Mouse (Mus musculus) hindbrain, embryonic 13.5 days (tissue): ENCODE results near the gene Myog. TPM values are rescaled to one million over a fixed set of nuclear protein-coding genes. Genes with fewer than 3 reads are reported as not detected.

Source experiments
- ATAC-seq: fragments of 200-750 bp; cut with Nextera tagmentation; 2 replicates; pipeline ENCODE4 v1.8.0; 2017; ENCODE audit warnings: moderate TSS enrichment; ENCODE audit not compliant: low FRiP score
- H3K27ac ChIP-seq: fragments of 300-500 bp; sonication (generic); 2 replicates; pipeline ENCODE4 v1.5.1; 2015; ENCODE audit warnings: inconsistent platforms, mild to moderate bottlenecking, moderate library complexity
- H3K27me3 ChIP-seq: fragments of 300-500 bp; sonication (generic); 2 replicates; pipeline ENCODE4 v1.6.1; 2015; ENCODE audit warnings: mild to moderate bottlenecking, inconsistent platforms
- H3K36me3 ChIP-seq: fragments of 300-500 bp; sonication (generic); 2 replicates; pipeline ENCODE4 v1.6.1; 2015; ENCODE audit warnings: mild to moderate bottlenecking, inconsistent platforms
- H3K4me1 ChIP-seq: fragments of 300-500 bp; sonication (generic); replicated peaks from 2 replicates; pipeline ENCODE4 v1.6.1; 2015; ENCODE audit warnings: inconsistent platforms
- H3K4me2 ChIP-seq: fragments of 300-500 bp; sonication (generic); 2 replicates; pipeline ENCODE4 v1.6.1; 2015; ENCODE audit warnings: inconsistent platforms, mild to moderate bottlenecking, moderate library complexity
- H3K4me3 ChIP-seq: fragments of 300-500 bp; sonication (generic); 2 replicates; pipeline ENCODE4 v1.5.1; 2015; ENCODE audit warnings: mild to moderate bottlenecking, inconsistent platforms
- H3K9ac ChIP-seq: fragments of 300-500 bp; sonication (generic); 2 replicates; pipeline ENCODE4 v1.6.1; 2015; ENCODE audit warnings: mild to moderate bottlenecking, inconsistent platforms
- H3K9me3 ChIP-seq: fragments of 300-500 bp; sonication (generic); 2 replicates; pipeline ENCODE4 v1.6.1; 2016; ENCODE audit warnings: inconsistent platforms
- WGBS: fragments of 180-500 bp; shearing (Covaris S2); methylation state at CpG from one replicate; pipeline ENCODE4 v1.1.7; 2015; 5-methylcytosine and 5-hydroxymethylcytosine counted together
- polyA plus RNA-seq: library from polyadenylated mRNA; unstranded; fragments of >200 nt; fragmentation: Nextera tagmentation; extraction: Ambion mirVana; gene quantifications from 2 replicates; pipeline ENCODE4 v1.2.1, GENCODE M21; 2015

The Myog gene
- polyA plus RNA-seq, 1 experiment from 2014 or later = 3.6 TPM

- 65% methylated on average over 5 of the region's 5 CpGs for WGBS
- no peaks in the 10 kb centered on the region for H3K36me3 ChIP-seq
These were observed 1.1 kb downstream of the Myog start for GRCm38 (mm10) chr1:134290909-134291308.

GRCm38 (mm10) chr1:134291555-134291954 is 1.8 kb downstream of the Myog start:
- Histone ChIP-seq H3K9me3 (no peaks in the 10 kb centered on the region), H3K4me3 (no peak overlapping the region), H3K9ac (no peak overlapping the region), H3K27ac (no peak overlapping the region), H3K27me3 (no peaks in the 10 kb centered on the region), H3K4me2 (no peak overlapping the region), H3K4me1 (peaks cover 24% of the 10 kb centered on the region), H3K36me3 (no peaks in the 10 kb centered on the region)
- no peak for ATAC-seq
- 74% methylated on average over 8 of the region's 8 CpGs for WGBS

More at GRCm38 (mm10) chr1:134290909-134291308, 1.1 kb downstream of the Myog start:
- H3K9me3 ChIP-seq = no peaks in the 10 kb centered on the region
- H3K4me3 ChIP-seq = no peak overlapping the region
- no peaks in the 10 kb centered on the region for H3K27me3 ChIP-seq
- no peak overlapping the region for H3K4me2 ChIP-seq
- no peak overlapping the region for H3K27ac ChIP-seq
- no peak for ATAC-seq
- H3K9ac ChIP-seq = no peak overlapping the region
- H3K4me1 ChIP-seq = peaks cover 24% of the 10 kb centered on the region

- peaks cover 5% of the 10 kb centered on the region for H3K27me3 ChIP-seq
- ATAC-seq = no peak
- no peaks in the 10 kb centered on the region for H3K36me3 ChIP-seq
- 15% methylated on average over 5 of the region's 5 CpGs for WGBS
- H3K27ac ChIP-seq = no peak overlapping the region
- H3K4me2 ChIP-seq = no peak overlapping the region
- H3K4me1 ChIP-seq = peaks cover 24% of the 10 kb centered on the region
- no peaks in the 10 kb centered on the region for H3K9me3 ChIP-seq
- H3K4me3 ChIP-seq = no peak overlapping the region
- H3K9ac ChIP-seq = no peak overlapping the region
These were observed 2.3 kb downstream of the Myog start for GRCm38 (mm10) chr1:134292073-134292472.

- H3K9me3 ChIP-seq = no peaks in the 10 kb centered on the region
These were observed 2.8 kb downstream of the Myog start for GRCm38 (mm10) chr1:134292601-134293000.

GRCm38 (mm10) chr1:134293276-134293675 is 3.5 kb downstream of the Myog start:
- WGBS = 91% methylated on average over 7 of the region's 7 CpGs
- H3K4me2 ChIP-seq = no peak overlapping the region
- no peak overlapping the region for H3K9ac ChIP-seq
- H3K4me1 ChIP-seq = peaks cover 25% of the 10 kb centered on the region
- H3K4me3 ChIP-seq = no peak overlapping the region
- no peak for ATAC-seq
- H3K27me3 ChIP-seq = peaks cover 17% of the 10 kb centered on the region
- H3K27ac ChIP-seq = no peak overlapping the region
- no peaks in the 10 kb centered on the region for H3K36me3 ChIP-seq
- H3K9me3 ChIP-seq = no peaks in the 10 kb centered on the region

More at GRCm38 (mm10) chr1:134292601-134293000, 2.8 kb downstream of the Myog start:
- H3K36me3 ChIP-seq = no peaks in the 10 kb centered on the region
- H3K27ac ChIP-seq = no peak overlapping the region
- ATAC-seq = no peak
- no peak overlapping the region for H3K9ac ChIP-seq
- H3K4me2 ChIP-seq = no peak overlapping the region
- WGBS = 57% methylated on average over 9 of the region's 9 CpGs
- H3K4me1 ChIP-seq = peaks cover 24% of the 10 kb centered on the region
- peaks cover 10% of the 10 kb centered on the region for H3K27me3 ChIP-seq
- H3K4me3 ChIP-seq = no peak overlapping the region

- no peak overlapping the region for H3K9ac ChIP-seq
- ATAC-seq = no peak
- no peaks in the 10 kb centered on the region for H3K9me3 ChIP-seq
- H3K27me3 ChIP-seq = peaks cover 24% of the 10 kb centered on the region
- H3K4me2 ChIP-seq = no peak overlapping the region
- no peak overlapping the region for H3K27ac ChIP-seq
- 48% methylated on average over 3 of the region's 3 CpGs for WGBS
- no peaks in the 10 kb centered on the region for H3K36me3 ChIP-seq
- H3K4me3 ChIP-seq = no peak overlapping the region
- peaks cover 32% of the 10 kb centered on the region for H3K4me1 ChIP-seq
These were observed 4.2 kb downstream of the Myog start for GRCm38 (mm10) chr1:134293738-134294604.

GRCm38 (mm10) chr1:134297265-134297664 is 7.5 kb downstream of the Myog start:
- WGBS = 86% methylated on average over 8 of the region's 8 CpGs
- H3K27me3 ChIP-seq = peaks cover 48% of the 10 kb centered on the region

GRCm38 (mm10) chr1:134298636-134299411 is 9.0 kb downstream of the Myog start:
- Histone ChIP-seq H3K36me3 (no peaks in the 10 kb centered on the region; the same call in 1 of the 2 replicates), H3K9ac (peak overlapping the region; percentile 76), H3K4me1 (peaks cover 31% of the 10 kb centered on the region), H3K27me3 (peaks cover 48% of the 10 kb centered on the region), H3K4me2 (peak overlapping the region; percentile 86), H3K4me3 (peak overlapping the region; percentile 52), H3K27ac (no peak overlapping the region), H3K9me3 (no peaks in the 10 kb centered on the region)
- peak; percentile 65 for ATAC-seq
- 9% methylated on average over 44 of the region's 59 CpGs for WGBS

More at GRCm38 (mm10) chr1:134297265-134297664, 7.5 kb downstream of the Myog start:
- H3K4me2 ChIP-seq = no peak overlapping the region
- no peak overlapping the region for H3K9ac ChIP-seq
- peaks cover 23% of the 10 kb centered on the region for H3K4me1 ChIP-seq
- H3K27ac ChIP-seq = no peak overlapping the region
- H3K9me3 ChIP-seq = no peaks in the 10 kb centered on the region
- no peak overlapping the region for H3K4me3 ChIP-seq
- ATAC-seq = no peak
- no peaks in the 10 kb centered on the region for H3K36me3 ChIP-seq

- Histone ChIP-seq H3K9ac (peak overlapping the region; percentile 29; the same call in 1 of the 2 replicates), H3K4me2 (no peak overlapping the region), H3K27me3 (peaks cover 37% of the 10 kb centered on the region), H3K4me1 (peaks cover 31% of the 10 kb centered on the region), H3K9me3 (no peaks in the 10 kb centered on the region), H3K36me3 (peaks cover 7% of the 10 kb centered on the region; the same call in 1 of the 2 replicates), H3K4me3 (no peak overlapping the region), H3K27ac (peak overlapping the region; percentile 79)
- WGBS = 30% methylated on average over 8 of the region's 8 CpGs
- no peak for ATAC-seq
These were observed 12.9 kb downstream of the Myog start for GRCm38 (mm10) chr1:134302568-134303238.

- Histone ChIP-seq H3K36me3 (peaks cover 13% of the 10 kb centered on the region), H3K9me3 (no peaks in the 10 kb centered on the region), H3K27me3 (peaks cover 15% of the 10 kb centered on the region), H3K27ac (no peak overlapping the region), H3K4me1 (peaks cover 16% of the 10 kb centered on the region), H3K4me3 (no peak overlapping the region), H3K9ac (no peak overlapping the region), H3K4me2 (no peak overlapping the region)
- 93% methylated on average over 9 of the region's 9 CpGs for WGBS
- no peak for ATAC-seq
These were observed 15.2 kb downstream of the Myog start for GRCm38 (mm10) chr1:134304940-134305339.

GRCm38 (mm10) chr1:134307409-134307808 is 17.6 kb downstream of the Myog start:
- H3K9ac ChIP-seq = no peak overlapping the region
- 0 out of 2 replicates have a peak, but pooled peaks cover 5% of the 10 kb centered on the region for H3K27me3 ChIP-seq
- peaks cover 27% of the 10 kb centered on the region for H3K36me3 ChIP-seq
- no peak overlapping the region for H3K4me3 ChIP-seq
- H3K27ac ChIP-seq = no peak overlapping the region
- WGBS = 34% methylated on average over 10 of the region's 10 CpGs
- no peak for ATAC-seq
- no peaks in the 10 kb centered on the region for H3K9me3 ChIP-seq
- H3K4me1 ChIP-seq = peaks cover 13% of the 10 kb centered on the region
- no peak overlapping the region for H3K4me2 ChIP-seq

GRCm38 (mm10) chr1:134310291-134310690 is 20.5 kb downstream of the Myog start:
- ATAC-seq = no peak
- Histone ChIP-seq H3K9me3 (no peaks in the 10 kb centered on the region), H3K9ac (no peak overlapping the region), H3K27ac (no peak overlapping the region), H3K36me3 (peaks cover 25% of the 10 kb centered on the region), H3K4me1 (no peaks in the 10 kb centered on the region), H3K27me3 (0 out of 2 replicates have a peak, but pooled peaks cover 5% of the 10 kb centered on the region), H3K4me3 (no peak overlapping the region), H3K4me2 (no peak overlapping the region)
- 87% methylated on average over 2 of the region's 2 CpGs for WGBS
